Mouse (Mus musculus): Measurements from ENCODE around the gene Txnip. TPM values are rescaled to one million over a fixed set of nuclear protein-coding genes. Genes with fewer than 3 reads are reported as not detected.

Txnip gene
- polyA plus RNA-seq, 1 experiment from 2014 or later, result 41.1 TPM

GRCm38 (mm10) chr3:96569966-96570605 lies 12.3 kb downstream of the Txnip start:
- 84% methylated on average over 11 of the region's 11 CpGs for WGBS
- Histone ChIP-seq H3K4me3 (ENCODE audit: low read depth, low read length) (no peak overlapping the region), H3K36me3 (ENCODE audit: control insufficient read depth, insufficient read depth, low read length) (no peaks in the 10 kb centered on the region), H3K4me2 (no peak overlapping the region), H3K4me1 (replicated peaks; ENCODE audit: control insufficient read depth, insufficient read depth, low read length) (peaks cover 22% of the 10 kb centered on the region), H3K27ac (ENCODE audit: low read depth, low read length) (peak overlapping the region; percentile 34; the same call in 1 of the 2 replicates), H3K27me3 (replicated peaks; ENCODE audit: control insufficient read depth, insufficient read depth, low read length) (no peaks in the 10 kb centered on the region), H3K9ac (ENCODE audit: low read depth, low read length) (no peak overlapping the region), H3K9me3 (ENCODE audit: control insufficient read depth, low read length) (no peaks in the 10 kb centered on the region)
- DNase-seq (ENCODE audit: low spot score) (no peak), ATAC-seq (replicated peaks; ENCODE audit: low FRiP score) (no peak)

GRCm38 (mm10) chr3:96570643-96571042 lies 12.9 kb downstream of the Txnip start:
- Histone ChIP-seq H3K9me3 (ENCODE audit: control insufficient read depth, low read length) (no peaks in the 10 kb centered on the region), H3K9ac (ENCODE audit: low read depth, low read length) (no peak overlapping the region), H3K4me2 (no peak overlapping the region), H3K36me3 (ENCODE audit: control insufficient read depth, insufficient read depth, low read length) (no peaks in the 10 kb centered on the region), H3K4me1 (replicated peaks; ENCODE audit: control insufficient read depth, insufficient read depth, low read length) (peaks cover 22% of the 10 kb centered on the region), H3K27ac (ENCODE audit: low read depth, low read length) (peak overlapping the region; percentile 34; the same call in 1 of the 2 replicates), H3K27me3 (replicated peaks; ENCODE audit: control insufficient read depth, insufficient read depth, low read length) (no peaks in the 10 kb centered on the region), H3K4me3 (ENCODE audit: low read depth, low read length) (no peak overlapping the region)
- no peak for DNase-seq (ENCODE audit: low spot score)
- no peak for ATAC-seq (replicated peaks; ENCODE audit: low FRiP score)
- WGBS, result 58% methylated on average over 7 of the region's 7 CpGs

DNA sequence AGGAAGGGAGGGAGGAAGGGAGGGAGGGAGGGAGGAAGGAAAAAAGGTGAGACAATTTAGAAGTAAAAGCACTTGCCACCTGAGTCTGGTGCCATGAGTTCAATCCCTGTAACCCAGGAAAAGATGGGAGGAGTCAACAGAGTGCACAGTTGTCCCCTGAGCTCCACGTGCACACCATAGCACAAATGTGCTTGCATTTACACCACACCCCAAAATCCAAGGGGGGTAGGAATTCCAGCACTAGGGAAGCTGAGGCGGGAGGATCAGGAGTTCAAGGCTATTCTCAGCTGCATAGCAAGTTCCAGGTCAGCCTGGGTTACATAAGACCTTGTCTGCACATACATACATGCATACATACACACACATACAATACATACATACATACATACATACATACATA lies 13.6 kb downstream of the Txnip start:
- Histone ChIP-seq H3K4me3 (ENCODE audit: low read depth, low read length) (no peak overlapping the region), H3K27ac (ENCODE audit: low read depth, low read length) (no peak overlapping the region)
- ATAC-seq (replicated peaks; ENCODE audit: low FRiP score), result no peak

GRCm38 (mm10) chr3:96571896-96572698 lies 14.3 kb downstream of the Txnip start:
- no peak for DNase-seq (ENCODE audit: low spot score)
- Histone ChIP-seq H3K9ac (ENCODE audit: low read depth, low read length) (0 out of 2 replicates have a peak overlapping the region, but pooled peaks have one; percentile 20), H3K27ac (ENCODE audit: low read depth, low read length) (peak overlapping the region; percentile 38), H3K4me3 (ENCODE audit: low read depth, low read length) (no peak overlapping the region), H3K4me2 (no peak overlapping the region), H3K27me3 (replicated peaks; ENCODE audit: control insufficient read depth, insufficient read depth, low read length) (no peaks in the 10 kb centered on the region), H3K9me3 (ENCODE audit: control insufficient read depth, low read length) (no peaks in the 10 kb centered on the region), H3K4me1 (replicated peaks; ENCODE audit: control insufficient read depth, insufficient read depth, low read length) (peaks cover 32% of the 10 kb centered on the region), H3K36me3 (ENCODE audit: control insufficient read depth, insufficient read depth, low read length) (no peaks in the 10 kb centered on the region)
- WGBS, result 59% methylated on average over 16 of the region's 16 CpGs
- ATAC-seq (replicated peaks; ENCODE audit: low FRiP score), result no peak

More for the DNA sequence above, 13.6 kb downstream of the Txnip start:
- Histone ChIP-seq H3K9ac (ENCODE audit: low read depth, low read length) (no peak overlapping the region), H3K4me2 (no peak overlapping the region), H3K36me3 (ENCODE audit: control insufficient read depth, insufficient read depth, low read length) (no peaks in the 10 kb centered on the region), H3K27me3 (replicated peaks; ENCODE audit: control insufficient read depth, insufficient read depth, low read length) (no peaks in the 10 kb centered on the region), H3K4me1 (replicated peaks; ENCODE audit: control insufficient read depth, insufficient read depth, low read length) (peaks cover 25% of the 10 kb centered on the region), H3K9me3 (ENCODE audit: control insufficient read depth, low read length) (no peaks in the 10 kb centered on the region)
- 62% methylated on average over 2 of the region's 2 CpGs for WGBS
- DNase-seq (ENCODE audit: low spot score), result no peak

- DNase-seq (ENCODE audit: low spot score) (no peak), ATAC-seq (replicated peaks; ENCODE audit: low FRiP score) (no peak)
- whole genome bisulfite sequencing, result 59% methylated on average over 19 of the region's 19 CpGs
- no peak overlapping the region; the same call in 1 of the 2 replicates for H3K27ac ChIP-seq (ENCODE audit: low read depth, low read length)
- no peak overlapping the region for H3K4me3 ChIP-seq (ENCODE audit: low read depth, low read length)
- H3K4me1 ChIP-seq (replicated peaks; ENCODE audit: control insufficient read depth, insufficient read depth, low read length), result peaks cover 34% of the 10 kb centered on the region
- H3K27me3 ChIP-seq (replicated peaks; ENCODE audit: control insufficient read depth, insufficient read depth, low read length), result no peaks in the 10 kb centered on the region
- H3K9ac ChIP-seq (ENCODE audit: low read depth, low read length), result no peak overlapping the region
- no peak overlapping the region for H3K4me2 ChIP-seq
- H3K36me3 ChIP-seq (ENCODE audit: control insufficient read depth, insufficient read depth, low read length), result no peaks in the 10 kb centered on the region
- no peaks in the 10 kb centered on the region for H3K9me3 ChIP-seq (ENCODE audit: control insufficient read depth, low read length)
Observed at GRCm38 (mm10) chr3:96573611-96574511, 16.1 kb downstream of the Txnip start.

GRCm38 (mm10) chr3:96575272-96575984 lies 17.7 kb downstream of the Txnip start:
- peak overlapping the region; percentile 79 for H3K4me2 ChIP-seq
- 83% methylated on average over 8 of the region's 8 CpGs for WGBS

DNA sequence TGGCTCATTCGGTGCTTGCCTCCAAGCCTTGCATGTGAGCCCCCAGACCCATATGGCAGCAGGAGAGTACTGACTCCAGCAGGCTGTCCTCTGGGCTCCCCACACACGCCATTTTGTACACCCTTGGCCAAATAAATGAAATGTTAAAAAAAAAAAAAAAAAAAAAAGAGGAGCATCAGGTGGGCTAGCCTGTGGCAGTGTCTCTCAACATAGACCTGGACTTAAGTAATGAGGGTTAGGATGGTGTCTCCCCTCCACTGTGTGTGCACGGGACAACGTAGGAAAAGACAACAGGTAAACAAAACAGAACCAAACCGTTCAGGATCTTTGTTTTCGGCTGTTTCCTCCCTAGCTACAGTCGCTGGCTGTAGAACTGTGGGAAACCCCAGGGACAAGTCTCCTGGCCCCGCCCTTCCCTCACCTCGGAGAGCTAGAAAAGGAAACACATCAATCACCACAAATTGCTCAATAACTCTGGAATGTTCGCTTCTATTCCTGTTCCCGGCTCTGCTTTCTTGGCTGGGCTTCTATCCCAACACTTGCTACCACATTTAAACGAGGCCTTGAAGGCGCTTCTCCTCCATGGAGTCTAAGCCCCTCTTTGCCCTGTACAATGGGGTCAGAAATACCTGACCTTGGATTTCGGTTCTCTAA lies 18.4 kb downstream of the Txnip start:
- peak overlapping the region; percentile 81 for H3K27ac ChIP-seq (ENCODE audit: low read depth, low read length)

More at GRCm38 (mm10) chr3:96575272-96575984, 17.7 kb downstream of the Txnip start:
- ATAC-seq (replicated peaks; ENCODE audit: low FRiP score) (no peak), DNase-seq (ENCODE audit: low spot score) (no peak)
- H3K9me3 ChIP-seq (ENCODE audit: control insufficient read depth, low read length), result no peaks in the 10 kb centered on the region
- H3K27ac ChIP-seq (ENCODE audit: low read depth, low read length), result no peak overlapping the region
- H3K4me1 ChIP-seq (replicated peaks; ENCODE audit: control insufficient read depth, insufficient read depth, low read length), result peaks cover 42% of the 10 kb centered on the region
- H3K27me3 ChIP-seq (replicated peaks; ENCODE audit: control insufficient read depth, insufficient read depth, low read length), result no peaks in the 10 kb centered on the region
- H3K9ac ChIP-seq (ENCODE audit: low read depth, low read length), result no peak overlapping the region; the same call in 1 of the 2 replicates
- H3K36me3 ChIP-seq (ENCODE audit: control insufficient read depth, insufficient read depth, low read length), result no peaks in the 10 kb centered on the region
- no peak overlapping the region for H3K4me3 ChIP-seq (ENCODE audit: low read depth, low read length)

More for the DNA sequence above, 18.4 kb downstream of the Txnip start:
- Histone ChIP-seq H3K36me3 (ENCODE audit: control insufficient read depth, insufficient read depth, low read length) (no peaks in the 10 kb centered on the region), H3K4me3 (ENCODE audit: low read depth, low read length) (peak overlapping the region; percentile 36), H3K9me3 (ENCODE audit: control insufficient read depth, low read length) (no peaks in the 10 kb centered on the region), H3K4me2 (peak overlapping the region; percentile 79), H3K9ac (ENCODE audit: low read depth, low read length) (peak overlapping the region; percentile 50), H3K4me1 (replicated peaks; ENCODE audit: control insufficient read depth, insufficient read depth, low read length) (peaks cover 45% of the 10 kb centered on the region), H3K27me3 (replicated peaks; ENCODE audit: control insufficient read depth, insufficient read depth, low read length) (no peaks in the 10 kb centered on the region)
- no peak for DNase-seq (ENCODE audit: low spot score)
- WGBS, result 32% methylated on average over 14 of the region's 14 CpGs
- peak; percentile 19; the same call in 1 of the 2 replicates for ATAC-seq (replicated peaks; ENCODE audit: low FRiP score)
